Mouse (Mus musculus): ENCODE measurements around the gene Spa17. TPM values are rescaled to one million over a fixed set of nuclear protein-coding genes. Genes with fewer than 3 reads are reported as not detected.

The Spa17 gene
- polyA plus RNA-seq, 1 experiment: 3.5 TPM

GRCm38 (mm10) chr9:37567892-37568604, 45.5 kb downstream of the Spa17 start:
- no peaks in the 10 kb centered on the region for H3K36me3 ChIP-seq (ENCODE audit: control insufficient read depth, insufficient read depth, low read length)
- peak; percentile 59 for DNase-seq
- peaks cover 21% of the 10 kb centered on the region for H3K4me1 ChIP-seq (ENCODE audit: control insufficient read depth, insufficient read depth, low read length)
- H3K27ac ChIP-seq (ENCODE audit: insufficient read depth, low read depth, low read length): peak overlapping the region; percentile 44
- no peak for TF ChIP-seq POLR2A (IDR thresholded peaks at IDR 0.05; ENCODE audit: low read depth, low read length)
- TF ChIP-seq CTCF (conservative IDR thresholded peaks at IDR 0.05; ENCODE audit: insufficient read depth, insufficient read length, low read depth, low read length): no peak
- no peaks in the 10 kb centered on the region for H3K27me3 ChIP-seq (replicated peaks; ENCODE audit: control insufficient read depth, insufficient read depth, low read length)
- 15% methylated on average over 15 of the region's 15 CpGs for WGBS
- H3K4me3 ChIP-seq (ENCODE audit: insufficient read depth, low read depth, low read length): peak overlapping the region; percentile 25; the same call in 1 of the 2 replicates

GRCm38 (mm10) chr9:37567454-37567853, 46.1 kb downstream of the Spa17 start:
- Histone ChIP-seq H3K27ac (ENCODE audit: insufficient read depth, low read depth, low read length) (no peak overlapping the region), H3K4me1 (ENCODE audit: control insufficient read depth, insufficient read depth, low read length) (peaks cover 21% of the 10 kb centered on the region), H3K36me3 (ENCODE audit: control insufficient read depth, insufficient read depth, low read length) (no peaks in the 10 kb centered on the region), H3K4me3 (ENCODE audit: insufficient read depth, low read depth, low read length) (no peak overlapping the region), H3K27me3 (replicated peaks; ENCODE audit: control insufficient read depth, insufficient read depth, low read length) (no peaks in the 10 kb centered on the region)
- WGBS: 34% methylated on average over 5 of the region's 5 CpGs
- no peak for DNase-seq
- TF ChIP-seq POLR2A (IDR thresholded peaks at IDR 0.05; ENCODE audit: low read depth, low read length) (no peak), CTCF (conservative IDR thresholded peaks at IDR 0.05; ENCODE audit: insufficient read depth, insufficient read length, low read depth, low read length) (no peak)

- TF ChIP-seq POLR2A (IDR thresholded peaks at IDR 0.05; ENCODE audit: low read depth, low read length) (no peak), CTCF (conservative IDR thresholded peaks at IDR 0.05; ENCODE audit: insufficient read depth, insufficient read length, low read depth, low read length) (no peak)
- 92% methylated on average over 2 of the region's 2 CpGs for WGBS
- Histone ChIP-seq H3K27ac (ENCODE audit: insufficient read depth, low read depth, low read length) (no peak overlapping the region), H3K4me3 (ENCODE audit: insufficient read depth, low read depth, low read length) (no peak overlapping the region), H3K27me3 (replicated peaks; ENCODE audit: control insufficient read depth, insufficient read depth, low read length) (no peaks in the 10 kb centered on the region), H3K4me1 (ENCODE audit: control insufficient read depth, insufficient read depth, low read length) (peaks cover 21% of the 10 kb centered on the region), H3K36me3 (ENCODE audit: control insufficient read depth, insufficient read depth, low read length) (no peaks in the 10 kb centered on the region)
- no peak for DNase-seq
Observed at GRCm38 (mm10) chr9:37567019-37567418, 46.5 kb downstream of the Spa17 start.

GRCm38 (mm10) chr9:37563805-37564204, 49.7 kb downstream of the Spa17 start:
- no peak overlapping the region for H3K4me3 ChIP-seq (ENCODE audit: insufficient read depth, low read depth, low read length)
- WGBS: 62% methylated on average over 1 of the region's 1 CpGs
- no peak for DNase-seq
- H3K27ac ChIP-seq (ENCODE audit: insufficient read depth, low read depth, low read length): no peak overlapping the region
- H3K36me3 ChIP-seq (ENCODE audit: control insufficient read depth, insufficient read depth, low read length): no peaks in the 10 kb centered on the region
- H3K4me1 ChIP-seq (ENCODE audit: control insufficient read depth, insufficient read depth, low read length): peaks cover 10% of the 10 kb centered on the region
- H3K27me3 ChIP-seq (replicated peaks; ENCODE audit: control insufficient read depth, insufficient read depth, low read length): no peaks in the 10 kb centered on the region
- TF ChIP-seq POLR2A (IDR thresholded peaks at IDR 0.05; ENCODE audit: low read depth, low read length) (no peak), CTCF (conservative IDR thresholded peaks at IDR 0.05; ENCODE audit: insufficient read depth, insufficient read length, low read depth, low read length) (no peak)

GRCm38 (mm10) chr9:37560617-37561016, 52.9 kb downstream of the Spa17 start:
- DNase-seq: no peak
- Histone ChIP-seq H3K4me3 (ENCODE audit: insufficient read depth, low read depth, low read length) (no peak overlapping the region), H3K27me3 (replicated peaks; ENCODE audit: control insufficient read depth, insufficient read depth, low read length) (no peaks in the 10 kb centered on the region), H3K27ac (ENCODE audit: insufficient read depth, low read depth, low read length) (no peak overlapping the region), H3K4me1 (ENCODE audit: control insufficient read depth, insufficient read depth, low read length) (no peaks in the 10 kb centered on the region), H3K36me3 (ENCODE audit: control insufficient read depth, insufficient read depth, low read length) (no peaks in the 10 kb centered on the region)
- 91% methylated on average over 2 of the region's 2 CpGs for WGBS
- TF ChIP-seq CTCF (conservative IDR thresholded peaks at IDR 0.05; ENCODE audit: insufficient read depth, insufficient read length, low read depth, low read length): no peak
- TF ChIP-seq POLR2A (IDR thresholded peaks at IDR 0.05; ENCODE audit: low read depth, low read length): no peak

- no peaks in the 10 kb centered on the region for H3K4me1 ChIP-seq (ENCODE audit: control insufficient read depth, insufficient read depth, low read length)
- 77% methylated on average over 3 of the region's 3 CpGs for WGBS
- TF ChIP-seq CTCF (conservative IDR thresholded peaks at IDR 0.05; ENCODE audit: insufficient read depth, insufficient read length, low read depth, low read length) (no peak), POLR2A (IDR thresholded peaks at IDR 0.05; ENCODE audit: low read depth, low read length) (no peak)
- no peak overlapping the region for H3K27ac ChIP-seq (ENCODE audit: insufficient read depth, low read depth, low read length)
- H3K4me3 ChIP-seq (ENCODE audit: insufficient read depth, low read depth, low read length): no peak overlapping the region
- H3K27me3 ChIP-seq (replicated peaks; ENCODE audit: control insufficient read depth, insufficient read depth, low read length): no peaks in the 10 kb centered on the region
- no peaks in the 10 kb centered on the region for H3K36me3 ChIP-seq (ENCODE audit: control insufficient read depth, insufficient read depth, low read length)
- no peak for DNase-seq
Observed at GRCm38 (mm10) chr9:37556366-37556765, 57.2 kb downstream of the Spa17 start.

- H3K4me3 ChIP-seq (ENCODE audit: insufficient read depth, low read depth, low read length): no peak within 1 kb of the TSS
- H3K27ac ChIP-seq (ENCODE audit: insufficient read depth, low read depth, low read length): no peak within 1 kb of the TSS
- H3K36me3 ChIP-seq (ENCODE audit: control insufficient read depth, insufficient read depth, low read length): no peaks in the 10 kb centered on the region
- no peak for DNase-seq
- no peaks in the 10 kb centered on the region for H3K4me1 ChIP-seq (ENCODE audit: control insufficient read depth, insufficient read depth, low read length)
- 34% methylated on average over 7 of the region's 7 CpGs for WGBS
- TF ChIP-seq POLR2A (IDR thresholded peaks at IDR 0.05; ENCODE audit: low read depth, low read length): no peak
- no peak for TF ChIP-seq CTCF (conservative IDR thresholded peaks at IDR 0.05; ENCODE audit: insufficient read depth, insufficient read length, low read depth, low read length)
- H3K27me3 ChIP-seq (replicated peaks; ENCODE audit: control insufficient read depth, insufficient read depth, low read length): no peaks in the 10 kb centered on the region
Observed at GRCm38 (mm10) chr9:37554838-37555748, 58.4 kb downstream of the Spa17 start, which contains the start of gene Siae. Siae (plus strand) TSS chr9:37555698.
